Mouse (Mus musculus): ENCODE results near the gene Pde4d.

DNA sequence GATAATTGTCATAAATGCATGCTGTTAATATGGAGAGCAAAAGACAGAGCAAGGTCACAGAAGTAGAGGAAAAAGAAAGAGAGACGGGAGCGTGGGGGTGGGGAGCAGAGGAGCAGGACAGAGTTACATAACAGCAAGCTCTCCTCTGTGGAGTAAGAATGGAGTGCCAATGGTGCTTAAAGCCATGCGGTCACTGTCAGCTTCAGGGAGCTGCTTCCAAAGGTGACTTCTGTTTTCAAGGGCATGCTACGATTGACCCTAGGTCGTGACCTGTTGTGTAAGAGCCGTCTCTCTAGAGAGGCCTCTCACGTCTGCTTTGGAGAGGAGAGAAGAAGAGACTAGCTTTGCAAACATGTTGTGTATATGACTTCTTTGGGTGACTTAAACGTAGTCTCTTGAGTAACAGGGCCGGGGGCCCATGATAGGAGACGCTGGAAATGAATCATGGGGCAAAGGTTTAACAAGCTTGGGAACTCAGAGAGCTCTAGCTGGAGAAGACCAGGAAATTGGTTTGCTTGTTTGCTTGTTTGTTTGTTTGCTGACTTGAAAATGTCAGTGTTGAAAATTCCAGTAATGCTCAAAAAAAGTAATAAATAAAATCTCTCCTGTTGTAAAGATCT lies 1186.3 kb downstream of the Pde4d start:
- no peak for TF ChIP-seq CTCF (IDR thresholded peaks at IDR 0.05; ENCODE audit: control insufficient read depth, insufficient read depth, insufficient read length)
- TF ChIP-seq FOSL1 (IDR thresholded peaks at IDR 0.05; ENCODE audit: insufficient read depth, low read length, poor library complexity, severe bottlenecking), result no peak
- no peak for TF ChIP-seq USF1 (IDR thresholded peaks at IDR 0.05; ENCODE audit: low read depth)
